Mouse (Mus musculus) brain, embryonic 14.5 days (tissue): ENCODE results near the gene Yrdc. TPM values are rescaled to one million over a fixed set of nuclear protein-coding genes. Genes with fewer than 3 reads are reported as not detected.
A peak's percentile ranks its signal among the peaks of the same experiment; 100 is the strongest.

Experiments
- DNase-seq: peaks from one replicate; pipeline ENCODE4 v3.0.0-alpha.2; 2011; ENCODE audit warnings: low read depth
- CTCF ChIP-seq: fragments of 200-500 bp; IDR thresholded peaks from 2 replicates; pipeline ENCODE4 v1.5.1; 2012; ENCODE audit warnings: inconsistent platforms, mild to moderate bottlenecking, moderate library complexity, borderline replicate concordance; ENCODE audit not compliant: insufficient read depth, insufficient read length; ENCODE audit errors: extremely low read depth
- POLR2A ChIP-seq: fragments of 200-500 bp; IDR thresholded peaks from 2 replicates; pipeline ENCODE4 v1.6.1; 2012; ENCODE audit warnings: mild to moderate bottlenecking, inconsistent platforms, borderline replicate concordance; ENCODE audit not compliant: poor library complexity, insufficient read depth, insufficient read length, severe bottlenecking; ENCODE audit errors: extremely low read depth
- polyA plus RNA-seq: library from polyadenylated mRNA; depleted of rRNA; stranded (reverse); fragments of >200 nt; gene quantifications from 2 replicates; pipeline ENCODE4 v1.2.3, GENCODE M21; 2012; rRNA removed

Gene Yrdc
- 56.4 and 79.6 TPM in 2 replicates for polyA plus RNA-seq

GRCm38 (mm10) chr4:124850261-124850913 is at the start of gene Yrdc:
Gene Yrdc (plus strand): TSS chr4:124850679.
- TF ChIP-seq CTCF, result no peak
- peak; percentile 87 for TF ChIP-seq POLR2A
- DNase-seq, result peak; percentile 99

GRCm38 (mm10) chr4:124801552-124802308 is 48.7 kb upstream of the Yrdc start, which contains the start of gene Mtf1:
Gene Mtf1 (plus strand): TSS chr4:124802104.
- TF ChIP-seq CTCF (peak; percentile 85), POLR2A (no peak)
- peak; percentile 96 for DNase-seq

- no peak for TF ChIP-seq CTCF
- peak; percentile 55; the same call in 1 of the 2 replicates for TF ChIP-seq POLR2A
- DNase-seq, result peak; percentile 99
Observed at GRCm38 (mm10) chr4:124802309-124803260, 47.9 kb upstream of the Yrdc start.

- TF ChIP-seq POLR2A (no peak), CTCF (no peak)
Observed at GRCm38 (mm10) chr4:124803406-124803805, 47.1 kb upstream of the Yrdc start.

GRCm38 (mm10) chr4:124808511-124808910 is 42.0 kb upstream of the Yrdc start:
- TF ChIP-seq POLR2A (no peak), CTCF (no peak)
- no peak for DNase-seq

More at GRCm38 (mm10) chr4:124803406-124803805, 47.1 kb upstream of the Yrdc start:
- no peak for DNase-seq

- TF ChIP-seq POLR2A, result no peak
- no peak for TF ChIP-seq CTCF
- DNase-seq, result no peak
Observed at GRCm38 (mm10) chr4:124809136-124809883, 41.2 kb upstream of the Yrdc start.

- TF ChIP-seq POLR2A (no peak), CTCF (no peak)
- DNase-seq, result no peak
Observed at GRCm38 (mm10) chr4:124810056-124810455, 40.4 kb upstream of the Yrdc start.

GRCm38 (mm10) chr4:124811347-124811975 is 39.0 kb upstream of the Yrdc start:
- DNase-seq, result peak; percentile 17

GRCm38 (mm10) chr4:124815901-124816300 is 34.6 kb upstream of the Yrdc start:
- no peak for DNase-seq
- TF ChIP-seq CTCF (no peak), POLR2A (no peak)

More at GRCm38 (mm10) chr4:124811347-124811975, 39.0 kb upstream of the Yrdc start:
- TF ChIP-seq POLR2A, result no peak
- TF ChIP-seq CTCF, result no peak

- TF ChIP-seq CTCF (no peak), POLR2A (no peak)
- peak; percentile 35 for DNase-seq
Observed at GRCm38 (mm10) chr4:124817803-124818202, 32.7 kb upstream of the Yrdc start.

- TF ChIP-seq POLR2A (no peak), CTCF (no peak)
Observed at GRCm38 (mm10) chr4:124818832-124819231, 31.6 kb upstream of the Yrdc start.

GRCm38 (mm10) chr4:124824967-124825366 is 25.5 kb upstream of the Yrdc start:
- no peak for DNase-seq
- TF ChIP-seq CTCF (no peak), POLR2A (no peak)

More at GRCm38 (mm10) chr4:124818832-124819231, 31.6 kb upstream of the Yrdc start:
- DNase-seq, result no peak

- no peak for TF ChIP-seq POLR2A
- TF ChIP-seq CTCF, result no peak
- no peak for DNase-seq
Observed at GRCm38 (mm10) chr4:124825371-124825965, 25.0 kb upstream of the Yrdc start.
